Mouse (Mus musculus) forebrain, embryonic 16.5 days (tissue): Measurements from ENCODE around the gene March5. TPM values are rescaled to one million over a fixed set of nuclear protein-coding genes. Genes with fewer than 3 reads are reported as not detected.

Experiments
- polyA plus RNA-seq: library from polyadenylated mRNA; unstranded; fragments of >200 nt; fragmentation: Nextera tagmentation; extraction: Ambion mirVana; gene quantifications from 2 replicates; pipeline ENCODE4 v1.2.1, GENCODE M21; 2015

The March5 gene
- polyA plus RNA-seq, 1 experiment from 2014 or later: 111 TPM

Other genes starting within 250 kb of the March5 start
- gene Cpeb3, start 1.1 kb downstream of the March5 start, polyA plus RNA-seq: 7.0 and 9.8 TPM in 2 replicates
- 31.9 and 36.4 TPM in 2 replicates for gene Ide, start 130.3 kb downstream of the March5 start, polyA plus RNA-seq
- gene Kif11, start 168.9 kb downstream of the March5 start, polyA plus RNA-seq: 30.2 and 37.9 TPM in 2 replicates
- 3.3 and 5.1 TPM in 2 replicates for gene Hhex, start 227.3 kb downstream of the March5 start, polyA plus RNA-seq